Mouse (Mus musculus) hindbrain, embryonic 16.5 days (tissue): ENCODE data around the gene Olfr1411. TPM values are rescaled to one million over a fixed set of nuclear protein-coding genes. Genes with fewer than 3 reads are reported as not detected.
A peak's percentile ranks its signal among the peaks of the same experiment; 100 is the strongest.

Source experiments
- ATAC-seq: fragments of 200-750 bp; cut with Nextera tagmentation; 2 replicates; pipeline ENCODE4 v1.8.0; 2017; ENCODE audit warnings: moderate TSS enrichment, moderate library complexity
- H3K27ac ChIP-seq: fragments of 300-500 bp; sonication (generic); 2 replicates; pipeline ENCODE4 v1.5.1; 2014; ENCODE audit warnings: low read depth, mild to moderate bottlenecking, control low read depth, low read length, moderate library complexity
- H3K27me3 ChIP-seq: fragments of 300-500 bp; sonication (generic); replicated peaks from 2 replicates; pipeline ENCODE4 v1.6.1; 2014; ENCODE audit warnings: low read length; ENCODE audit not compliant: control insufficient read depth, insufficient read depth
- H3K36me3 ChIP-seq: fragments of 300-500 bp; sonication (generic); 2 replicates; pipeline ENCODE4 v1.6.1; 2014; ENCODE audit warnings: mild to moderate bottlenecking, low read length, moderate library complexity, mixed read lengths; ENCODE audit not compliant: control insufficient read depth, insufficient read depth
- H3K4me1 ChIP-seq: fragments of 300-500 bp; sonication (generic); 2 replicates; pipeline ENCODE4 v1.6.1; 2014; ENCODE audit warnings: low read depth, low read length; ENCODE audit not compliant: control insufficient read depth, insufficient read depth
- H3K4me2 ChIP-seq: fragments of 300-500 bp; sonication (generic); 2 replicates; pipeline ENCODE4 v1.6.1; 2014; ENCODE audit warnings: mild to moderate bottlenecking, low read length, control low read depth, moderate library complexity
- H3K4me3 ChIP-seq: fragments of 300-500 bp; sonication (generic); 2 replicates; pipeline ENCODE4 v1.5.1; 2014; ENCODE audit warnings: mild to moderate bottlenecking, low read length, control low read depth, moderate library complexity
- H3K9ac ChIP-seq: fragments of 300-500 bp; sonication (generic); 2 replicates; pipeline ENCODE4 v1.6.1; 2014; ENCODE audit warnings: low read depth, mild to moderate bottlenecking, control low read depth, low read length, moderate library complexity
- H3K9me3 ChIP-seq: fragments of 300-500 bp; sonication (generic); 2 replicates; pipeline ENCODE4 v1.6.1; 2014; ENCODE audit warnings: mild to moderate bottlenecking, low read length, moderate library complexity; ENCODE audit not compliant: control insufficient read depth
- WGBS: fragments of 180-500 bp; shearing (Covaris S2); extraction: QIAGEN DNeasy Blood & Tissue Kit; methylation state at CpG from one replicate; pipeline ENCODE4 v1.1.7; 2014; 5-methylcytosine and 5-hydroxymethylcytosine counted together
- polyA plus RNA-seq: library from polyadenylated mRNA; unstranded; fragments of >200 nt; fragmentation: Nextera tagmentation; extraction: Ambion mirVana; gene quantifications from 2 replicates; pipeline ENCODE4 v1.2.1, GENCODE M21; 2015

The Olfr1411 gene
- polyA plus RNA-seq, result not detected in 2 replicates

- ATAC-seq, result no peak
- H3K4me2 ChIP-seq, result no peak within 1 kb of the TSS
- no peaks in the 10 kb centered on the region for H3K36me3 ChIP-seq
Measured at GRCm38 (mm10) chr1:92594111-92594510, at the start of gene Olfr1411. TSS of gene Olfr1411 (plus strand) at chr1:92594411.

GRCm38 (mm10) chr1:92545929-92546328, 48.3 kb upstream of the Olfr1411 start:
- no peak for ATAC-seq
- H3K27ac ChIP-seq, result no peak overlapping the region
- 78% methylated on average over 2 of the region's 2 CpGs for WGBS
- no peaks in the 10 kb centered on the region for H3K27me3 ChIP-seq
- no peaks in the 10 kb centered on the region for H3K4me1 ChIP-seq
- H3K4me2 ChIP-seq, result no peak overlapping the region
- H3K36me3 ChIP-seq, result no peaks in the 10 kb centered on the region
- H3K9ac ChIP-seq, result no peak overlapping the region
- H3K4me3 ChIP-seq, result no peak overlapping the region
- no peaks in the 10 kb centered on the region for H3K9me3 ChIP-seq

More at GRCm38 (mm10) chr1:92594111-92594510, at the start of gene Olfr1411:
- H3K9me3 ChIP-seq, result no peaks in the 10 kb centered on the region
- H3K27ac ChIP-seq, result no peak within 1 kb of the TSS
- H3K4me3 ChIP-seq, result no peak within 1 kb of the TSS
- 0 out of 2 replicates have a peak, but pooled peaks cover 2% of the 10 kb centered on the region for H3K27me3 ChIP-seq
- no peaks in the 10 kb centered on the region for H3K4me1 ChIP-seq
- H3K9ac ChIP-seq, result no peak within 1 kb of the TSS

- Histone ChIP-seq H3K9ac (no peak within 1 kb of the TSS), H3K9me3 (no peaks in the 10 kb centered on the region), H3K4me2 (no peak within 1 kb of the TSS), H3K4me1 (no peaks in the 10 kb centered on the region), H3K4me3 (no peak within 1 kb of the TSS), H3K36me3 (no peaks in the 10 kb centered on the region), H3K27ac (no peak within 1 kb of the TSS), H3K27me3 (no peaks in the 10 kb centered on the region)
- no peak for ATAC-seq
- 79% methylated on average over 3 of the region's 3 CpGs for WGBS
Measured at GRCm38 (mm10) chr1:92571022-92571421, 23.2 kb upstream of the Olfr1411 start, which contains the start of gene Olfr1413. TSS of gene Olfr1413 (plus strand) at chr1:92571322.

GRCm38 (mm10) chr1:92585479-92585878, 8.7 kb upstream of the Olfr1411 start, which contains the start of gene Olfr1412:
TSS of gene Olfr1412 (plus strand) at chr1:92585779.
- no peak within 1 kb of the TSS for H3K4me2 ChIP-seq
- 93% methylated on average over 2 of the region's 2 CpGs for WGBS
- no peak within 1 kb of the TSS for H3K27ac ChIP-seq
- H3K9me3 ChIP-seq, result peaks cover 3% of the 10 kb centered on the region; the same call in 1 of the 2 replicates
- H3K4me3 ChIP-seq, result no peak within 1 kb of the TSS
- no peak for ATAC-seq
- H3K9ac ChIP-seq, result no peak within 1 kb of the TSS
- no peaks in the 10 kb centered on the region for H3K4me1 ChIP-seq
- H3K27me3 ChIP-seq, result no peaks in the 10 kb centered on the region
- no peaks in the 10 kb centered on the region for H3K36me3 ChIP-seq

GRCm38 (mm10) chr1:92596019-92596418, 1.8 kb downstream of the Olfr1411 start:
- Histone ChIP-seq H3K27me3 (0 out of 2 replicates have a peak, but pooled peaks cover 2% of the 10 kb centered on the region), H3K9ac (no peak overlapping the region), H3K9me3 (no peaks in the 10 kb centered on the region), H3K4me2 (no peak overlapping the region), H3K36me3 (no peaks in the 10 kb centered on the region), H3K27ac (no peak overlapping the region), H3K4me3 (no peak overlapping the region), H3K4me1 (no peaks in the 10 kb centered on the region)
- WGBS, result 91% methylated on average over 3 of the region's 3 CpGs
- no peak for ATAC-seq

DNA sequence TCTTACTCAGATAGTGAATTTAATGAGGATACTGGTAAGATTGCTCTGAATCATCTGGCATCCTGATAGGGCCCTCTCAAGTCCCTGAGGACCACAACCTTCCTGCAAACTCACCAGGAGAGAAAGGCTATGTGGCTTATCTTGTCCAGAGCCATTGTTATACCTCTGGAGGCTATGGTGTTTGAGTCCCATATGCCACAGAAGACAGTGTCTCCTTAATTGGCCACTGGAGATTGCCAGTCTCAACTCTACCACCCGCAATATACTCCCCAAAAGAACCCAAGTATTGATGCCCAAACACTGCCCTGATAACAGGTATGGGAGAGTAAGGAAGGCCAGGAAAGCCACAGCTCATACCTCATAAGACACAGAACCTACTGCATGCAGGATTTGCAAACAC, 11.3 kb downstream of the Olfr1411 start, which contains the start of gene Olfr1410:
TSS of gene Olfr1410 (plus strand) at position 301 of the 400 bp plus-strand sequence.
- Histone ChIP-seq H3K9me3 (no peaks in the 10 kb centered on the region), H3K27ac (no peak within 1 kb of the TSS), H3K4me3 (no peak within 1 kb of the TSS), H3K36me3 (no peaks in the 10 kb centered on the region), H3K4me2 (no peak within 1 kb of the TSS), H3K9ac (no peak within 1 kb of the TSS), H3K27me3 (no peaks in the 10 kb centered on the region; the same call in 1 of the 2 replicates), H3K4me1 (no peaks in the 10 kb centered on the region)
- 95% methylated on average over 1 of the region's 1 CpGs for WGBS
- no peak for ATAC-seq

DNA sequence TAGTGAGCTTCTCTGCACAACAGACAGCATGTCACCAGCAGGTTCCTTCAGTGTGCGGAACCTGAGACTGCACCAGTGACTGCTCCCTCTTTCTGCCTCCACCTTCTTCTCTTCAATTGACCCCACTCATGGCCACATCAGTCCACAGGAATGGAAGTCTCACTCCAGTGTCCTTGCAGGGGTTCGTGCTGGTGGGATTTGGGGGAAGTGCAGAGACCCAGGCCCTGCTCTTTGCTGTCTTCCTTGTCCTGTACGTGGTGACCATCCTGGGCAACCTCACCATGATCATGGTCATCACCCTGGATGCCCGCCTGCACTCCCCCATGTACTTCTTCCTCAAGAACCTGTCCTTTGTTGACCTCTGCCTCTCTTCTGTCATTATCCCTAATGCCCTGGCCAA, 13.5 kb downstream of the Olfr1411 start:
- no peaks in the 10 kb centered on the region; the same call in 1 of the 2 replicates for H3K27me3 ChIP-seq
- no peak overlapping the region for H3K9ac ChIP-seq
- WGBS, result 83% methylated on average over 4 of the region's 4 CpGs
- H3K9me3 ChIP-seq, result no peaks in the 10 kb centered on the region
- H3K4me1 ChIP-seq, result no peaks in the 10 kb centered on the region
- no peak overlapping the region for H3K4me3 ChIP-seq
- H3K4me2 ChIP-seq, result no peak overlapping the region
- H3K27ac ChIP-seq, result no peak overlapping the region
- ATAC-seq, result no peak
- no peaks in the 10 kb centered on the region for H3K36me3 ChIP-seq

GRCm38 (mm10) chr1:92611008-92611407, 16.8 kb downstream of the Olfr1411 start:
- ATAC-seq, result peak; percentile 54; the same call in 1 of the 2 replicates

DNA sequence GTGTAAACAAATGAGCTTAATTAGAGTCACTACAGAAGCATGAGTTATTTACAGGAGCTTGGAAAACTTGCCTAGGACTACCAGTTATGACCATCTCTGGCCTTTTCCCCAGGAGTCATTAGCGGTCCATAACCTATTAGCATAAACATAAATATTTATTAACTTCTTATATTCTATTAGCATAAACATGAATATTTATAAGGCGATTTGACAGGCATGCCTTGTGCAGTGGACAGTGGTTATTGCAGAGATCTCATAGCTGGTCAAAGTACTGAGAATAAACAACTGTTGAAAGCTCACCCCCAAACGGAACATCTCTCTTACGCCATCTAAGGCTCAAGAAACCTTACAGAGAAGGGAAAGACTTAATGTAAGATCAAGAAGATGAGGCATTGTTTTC, 19.0 kb downstream of the Olfr1411 start:
- H3K27me3 ChIP-seq, result no peaks in the 10 kb centered on the region
- H3K27ac ChIP-seq, result no peak overlapping the region
- H3K36me3 ChIP-seq, result no peaks in the 10 kb centered on the region
- no peak overlapping the region for H3K4me3 ChIP-seq
- no peak overlapping the region for H3K9ac ChIP-seq
- ATAC-seq, result no peak
- WGBS, result 24% methylated on average over 4 of the region's 4 CpGs
- no peaks in the 10 kb centered on the region for H3K4me1 ChIP-seq
- H3K4me2 ChIP-seq, result no peak overlapping the region
- no peaks in the 10 kb centered on the region for H3K9me3 ChIP-seq

More at GRCm38 (mm10) chr1:92611008-92611407, 16.8 kb downstream of the Olfr1411 start:
- no peak overlapping the region for H3K27ac ChIP-seq
- no peak overlapping the region for H3K9ac ChIP-seq
- no peaks in the 10 kb centered on the region for H3K9me3 ChIP-seq
- no peaks in the 10 kb centered on the region; the same call in 1 of the 2 replicates for H3K27me3 ChIP-seq
- no peak overlapping the region for H3K4me2 ChIP-seq
- H3K36me3 ChIP-seq, result no peaks in the 10 kb centered on the region
- 5% methylated on average over 5 of the region's 5 CpGs for WGBS
- no peaks in the 10 kb centered on the region for H3K4me1 ChIP-seq
- no peak overlapping the region for H3K4me3 ChIP-seq
